Mouse (Mus musculus) kidney, postnatal 4 days (tissue): ENCODE measurements around the gene Vmn2r24.
A peak's percentile ranks its signal among the peaks of the same experiment; 100 is the strongest.
"Not testable (repeated sequence)": the region's sequence is repeated elsewhere in the genome, so short reads cannot be mapped to it uniquely, and the experiment has no call there.

Experiments used
- DNase-seq, 2 experiments: peaks; one replicate each; pipeline ENCODE4 v3.0.0; 2021; ENCODE audit warnings: mixed read lengths in 2 of 2

Gene Vmn2r24

GRCm38 (mm10) chr6:123778579-123778978 is at the start of gene Vmn2r24:
TSS of gene Vmn2r24 (plus strand) at chr6:123778879.
- no peak for DNase-seq

- no peak for DNase-seq
Measured at GRCm38 (mm10) chr6:123770031-123770430, 8.6 kb upstream of the Vmn2r24 start.

GRCm38 (mm10) chr6:123784857-123785256 is 6.2 kb downstream of the Vmn2r24 start:
- no peak for DNase-seq

GRCm38 (mm10) chr6:123793746-123794145 is 15.1 kb downstream of the Vmn2r24 start:
- peak; percentile 2 to 4 for DNase-seq

GRCm38 (mm10) chr6:123810291-123810690 is 31.6 kb downstream of the Vmn2r24 start:
- not testable (repeated sequence) for DNase-seq

- no peak for DNase-seq
Measured at GRCm38 (mm10) chr6:123819951-123820350, 41.3 kb downstream of the Vmn2r24 start.

- DNase-seq: not testable (repeated sequence)
Measured at GRCm38 (mm10) chr6:123853363-123853762, 74.7 kb downstream of the Vmn2r24 start, which contains the start of gene Vmn2r25. TSS of gene Vmn2r25 (minus strand) at chr6:123853463.
